Mouse (Mus musculus): Measurements from ENCODE around the gene Pias1.

- no peak for TF ChIP-seq CTCF (conservative IDR thresholded peaks at IDR 0.05; ENCODE audit: insufficient read depth, insufficient read length, low read depth, low read length)
- no peak for TF ChIP-seq POLR2A (IDR thresholded peaks at IDR 0.05; ENCODE audit: low read depth, low read length)
Measured at GRCm38 (mm10) chr9:62848641-62849040, 139.1 kb downstream of the Pias1 start.
